Mouse (Mus musculus) small intestine, adult 2 months (tissue): ENCODE results near the gene Ubap2l. TPM values are rescaled to one million over a fixed set of nuclear protein-coding genes. Genes with fewer than 3 reads are reported as not detected.

Source experiments
- H3K27ac ChIP-seq: fragments of 200-500 bp; 2 replicates; pipeline ENCODE4 v1.5.1; 2012; ENCODE audit warnings: low read depth, low read length, control low read depth, inconsistent platforms; ENCODE audit not compliant: insufficient read depth
- H3K27me3 ChIP-seq: fragments of 200-500 bp; 2 replicates; pipeline ENCODE4 v1.6.1; 2012; ENCODE audit warnings: mild to moderate bottlenecking, moderate library complexity, low read length, inconsistent platforms; ENCODE audit not compliant: control insufficient read depth, insufficient read depth
- H3K36me3 ChIP-seq: fragments of 200-500 bp; 2 replicates; pipeline ENCODE4 v1.6.1; 2012; ENCODE audit warnings: mild to moderate bottlenecking, low read length, control low read depth, inconsistent platforms; ENCODE audit not compliant: control insufficient read depth, insufficient read depth
- H3K4me1 ChIP-seq: fragments of 200-500 bp; 2 replicates; pipeline ENCODE4 v1.6.1; 2012; ENCODE audit warnings: low read length, inconsistent platforms, mixed read lengths; ENCODE audit not compliant: control insufficient read depth, insufficient read depth, insufficient read length
- H3K4me3 ChIP-seq: fragments of 200-500 bp; 2 replicates; pipeline ENCODE4 v1.5.1; 2012; ENCODE audit warnings: low read depth, mild to moderate bottlenecking, control low read depth, inconsistent platforms, low read length, moderate library complexity
- CTCF ChIP-seq: fragments of 200-500 bp; IDR thresholded peaks from 2 replicates; pipeline ENCODE4 v1.5.1; 2012; ENCODE audit warnings: low read depth, mild to moderate bottlenecking, control low read depth, inconsistent platforms, low read length, moderate library complexity, mixed read lengths; ENCODE audit not compliant: insufficient replicate concordance, insufficient read length; ENCODE audit errors: extremely low read depth
- POLR2A ChIP-seq: fragments of 200-500 bp; IDR thresholded peaks from 2 replicates; pipeline ENCODE4 v1.6.1; 2012; ENCODE audit warnings: low read depth, mild to moderate bottlenecking, control low read depth, inconsistent platforms, low read length, moderate library complexity
- WGBS: fragments of 180-500 bp; shearing (Covaris S2); methylation state at CpG from one replicate; pipeline ENCODE4 v1.1.7; 2018; 5-methylcytosine and 5-hydroxymethylcytosine counted together
- polyA plus RNA-seq: library from polyadenylated mRNA; depleted of rRNA; stranded (reverse); fragments of >200 nt; gene quantifications from 2 replicates; pipeline ENCODE4 v1.2.3, GENCODE M21; 2012; rRNA removed

Gene Ubap2l
- polyA plus RNA-seq, 1 experiment, result 52.2 TPM

- Histone ChIP-seq H3K4me1 (no peaks in the 10 kb centered on the region; the same call in 1 of the 2 replicates), H3K27ac (peak overlapping the region; percentile 72), H3K4me3 (peak overlapping the region; percentile 84), H3K27me3 (peaks cover 19% of the 10 kb centered on the region), H3K36me3 (no peaks in the 10 kb centered on the region)
- TF ChIP-seq CTCF (no peak), POLR2A (no peak)
- 29% methylated on average over 14 of the region's 14 CpGs for WGBS
Measured at GRCm38 (mm10) chr3:89962059-89962750, 90.2 kb downstream of the Ubap2l start.

DNA sequence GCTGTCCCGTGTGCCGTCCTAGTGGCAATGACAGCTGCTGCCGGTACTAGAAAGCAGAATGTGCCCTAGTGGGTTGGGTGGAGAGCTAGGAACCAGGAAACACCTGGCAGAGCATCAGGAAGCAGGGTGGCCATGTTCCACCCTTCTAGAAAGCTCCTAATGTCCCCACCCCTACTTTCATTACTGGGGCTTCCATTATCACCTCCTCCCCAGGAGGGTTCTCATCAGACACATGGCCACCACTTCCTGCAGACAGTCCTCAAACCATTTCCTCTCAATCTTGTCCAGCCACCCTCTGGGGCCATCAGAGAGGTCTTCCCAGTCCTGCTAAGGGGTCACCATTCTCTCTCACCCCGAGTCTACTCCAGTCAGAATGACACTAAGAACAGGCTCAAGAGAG lies 91.0 kb downstream of the Ubap2l start:
- WGBS, result 22% methylated on average over 4 of the region's 4 CpGs
- peaks cover 19% of the 10 kb centered on the region for H3K27me3 ChIP-seq
- TF ChIP-seq POLR2A (no peak), CTCF (no peak)
- H3K36me3 ChIP-seq, result no peaks in the 10 kb centered on the region; the same call in 1 of the 2 replicates
- H3K4me1 ChIP-seq, result no peaks in the 10 kb centered on the region; the same call in 1 of the 2 replicates
- peak overlapping the region; percentile 72 for H3K27ac ChIP-seq
- peak overlapping the region; percentile 62 for H3K4me3 ChIP-seq

- TF ChIP-seq CTCF (no peak), POLR2A (no peak)
- Histone ChIP-seq H3K4me3 (peak overlapping the region; percentile 62), H3K27me3 (peaks cover 19% of the 10 kb centered on the region), H3K36me3 (no peaks in the 10 kb centered on the region; the same call in 1 of the 2 replicates), H3K4me1 (no peaks in the 10 kb centered on the region; the same call in 1 of the 2 replicates), H3K27ac (peak overlapping the region; percentile 17; the same call in 1 of the 2 replicates)
- under 1% methylated on average over 30 of the region's 30 CpGs for WGBS
Measured at GRCm38 (mm10) chr3:89960469-89960868, 92.0 kb downstream of the Ubap2l start.

GRCm38 (mm10) chr3:89959435-89959834 lies 93.0 kb downstream of the Ubap2l start:
- Histone ChIP-seq H3K27ac (no peak overlapping the region), H3K27me3 (peaks cover 19% of the 10 kb centered on the region), H3K4me3 (no peak overlapping the region), H3K36me3 (no peaks in the 10 kb centered on the region; the same call in 1 of the 2 replicates), H3K4me1 (no peaks in the 10 kb centered on the region; the same call in 1 of the 2 replicates)
- 81% methylated on average over 4 of the region's 4 CpGs for WGBS
- TF ChIP-seq CTCF (no peak), POLR2A (no peak)

- no peak overlapping the region for H3K4me3 ChIP-seq
- WGBS, result 84% methylated on average over 9 of the region's 9 CpGs
- no peaks in the 10 kb centered on the region; the same call in 1 of the 2 replicates for H3K36me3 ChIP-seq
- peaks cover 11% of the 10 kb centered on the region for H3K27me3 ChIP-seq
- H3K27ac ChIP-seq, result no peak overlapping the region
- H3K4me1 ChIP-seq, result no peaks in the 10 kb centered on the region; the same call in 1 of the 2 replicates
- TF ChIP-seq POLR2A, result no peak
Measured at GRCm38 (mm10) chr3:89957880-89958279, 94.5 kb downstream of the Ubap2l start.

DNA sequence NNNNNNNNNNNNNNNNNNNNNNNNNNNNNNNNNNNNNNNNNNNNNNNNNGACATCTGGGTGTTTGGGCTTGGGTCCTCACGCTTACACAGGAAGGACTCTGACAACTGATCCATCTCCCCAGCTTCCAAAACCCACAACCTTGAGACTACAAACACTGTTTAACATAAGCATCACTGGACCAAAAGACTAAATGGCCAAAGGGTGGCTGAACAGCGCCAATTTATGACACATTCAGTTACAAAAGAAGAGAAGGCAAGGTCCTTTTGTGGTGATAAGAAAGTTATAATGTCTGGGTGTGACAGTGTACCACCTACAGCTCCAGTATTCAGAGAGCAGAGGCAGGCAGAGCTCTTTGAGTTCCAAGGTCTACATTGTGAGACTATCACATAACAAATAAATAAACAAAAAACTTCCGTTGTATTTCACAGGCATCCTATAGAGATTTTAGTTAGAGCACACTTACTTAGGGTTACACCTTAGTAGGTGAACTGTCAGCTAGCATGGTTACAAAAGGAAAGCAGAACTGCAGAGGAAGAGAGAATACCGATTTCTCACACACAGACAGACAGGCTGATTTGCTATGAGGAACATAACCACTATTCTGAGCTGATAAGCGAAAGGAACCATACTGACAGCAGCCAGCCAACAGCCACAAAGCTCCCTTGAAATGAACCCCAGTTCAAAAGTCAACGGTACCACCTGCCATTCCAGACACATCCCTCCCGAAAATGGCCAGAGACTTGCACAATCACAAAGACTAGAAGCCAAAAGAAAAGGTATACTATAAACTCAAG lies 96.1 kb downstream of the Ubap2l start:
- WGBS, result 56% methylated on average over 7 of the region's 7 CpGs
- Histone ChIP-seq H3K4me3 (no peak overlapping the region), H3K27me3 (peaks cover 6% of the 10 kb centered on the region), H3K36me3 (peaks cover 6% of the 10 kb centered on the region; the same call in 1 of the 2 replicates), H3K27ac (no peak overlapping the region), H3K4me1 (no peaks in the 10 kb centered on the region; the same call in 1 of the 2 replicates)
- no peak for TF ChIP-seq POLR2A

DNA sequence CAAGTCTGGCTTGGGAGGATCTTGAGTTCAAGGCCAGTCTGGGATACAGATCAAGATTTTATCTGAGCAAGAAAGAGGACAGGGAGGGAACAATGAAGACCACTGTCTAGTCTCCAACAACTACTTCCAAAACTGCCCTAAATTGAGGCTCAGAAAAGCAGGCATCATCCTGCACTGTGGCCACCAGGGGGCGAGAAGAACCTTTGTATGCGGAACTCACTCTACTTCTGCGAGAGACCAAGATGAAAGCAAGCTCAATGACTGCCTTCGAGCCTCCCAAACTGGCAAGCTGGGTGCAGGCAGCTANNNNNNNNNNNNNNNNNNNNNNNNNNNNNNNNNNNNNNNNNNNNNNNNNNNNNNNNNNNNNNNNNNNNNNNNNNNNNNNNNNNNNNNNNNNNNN lies 99.0 kb downstream of the Ubap2l start:
- WGBS, result under 1% methylated on average over 4 of the region's 4 CpGs
- H3K27me3 ChIP-seq, result no peaks in the 10 kb centered on the region
- TF ChIP-seq POLR2A (no peak), CTCF (peak; percentile 92; the same call in 1 of the 2 replicates)
- H3K36me3 ChIP-seq, result peaks cover 10% of the 10 kb centered on the region; the same call in 1 of the 2 replicates
- peaks cover 4% of the 10 kb centered on the region; the same call in 1 of the 2 replicates for H3K4me1 ChIP-seq
- no peak overlapping the region for H3K27ac ChIP-seq
- H3K4me3 ChIP-seq, result no peak overlapping the region

Other genes with a start within 250 kb of the Ubap2l start
- 0.56 and 0.79 TPM in 2 replicates for gene She, start 221.3 kb downstream of the Ubap2l start, polyA plus RNA-seq
- gene Il6ra, start 139.4 kb downstream of the Ubap2l start, polyA plus RNA-seq, result 3.0 and 3.7 TPM in 2 replicates
- 8.3 and 13.5 TPM in 2 replicates for gene Atp8b2, start 89.1 kb downstream of the Ubap2l start, polyA plus RNA-seq
- 11.6 and 22.1 TPM in 2 replicates for gene Hax1, start 53.8 kb downstream of the Ubap2l start, polyA plus RNA-seq
- 12.9 and 18.1 TPM in 2 replicates for gene 4933434E20Rik, start 992 bp downstream of the Ubap2l start, polyA plus RNA-seq
- 45.4 and 101 TPM in 2 replicates for gene Tpm3, start 20.0 kb upstream of the Ubap2l start, polyA plus RNA-seq
- gene Nup210l, start 51.5 kb upstream of the Ubap2l start, polyA plus RNA-seq, result 0.10 and 0.15 TPM in 2 replicates
- 581 and 835 TPM in 2 replicates for gene Rps27, start 161.0 kb upstream of the Ubap2l start, polyA plus RNA-seq
- gene Rab13, start 161.1 kb upstream of the Ubap2l start, polyA plus RNA-seq, result 1.1 and 2.0 TPM in 2 replicates
- 70.7 and 84.2 TPM in 2 replicates for gene Jtb, start 179.0 kb upstream of the Ubap2l start, polyA plus RNA-seq
- gene Creb3l4, start 190.9 kb upstream of the Ubap2l start, polyA plus RNA-seq, result 6.6 and 7.0 TPM in 2 replicates
- 46.2 and 72.7 TPM in 2 replicates for gene Slc39a1, start 195.5 kb upstream of the Ubap2l start, polyA plus RNA-seq
- 31.4 and 57.0 TPM in 2 replicates for gene Crtc2, start 201.5 kb upstream of the Ubap2l start, polyA plus RNA-seq
- 10.7 and 14.1 TPM in 2 replicates for gene Dennd4b, start 212.6 kb upstream of the Ubap2l start, polyA plus RNA-seq
- gene Gatad2b, start 240.6 kb upstream of the Ubap2l start, polyA plus RNA-seq, result 9.0 and 15.1 TPM in 2 replicates